ENCODE assay signal across 20 mouse cellular contexts in genomic region chr3:64756145-64756544, GRCm38 (mm10).
A peak's percentile ranks its signal among the peaks of the same experiment; 100 is the strongest.
DNase-seq lines count a peak whose midpoint lies in the region.
"Had no signal": no experiment of that assay in that cellular context is flagged by ENCODE, and none has a peak within 500 bp of the region (broad histone marks: within the 10 kb centered on the region; RNA-seq: fewer than 3 reads in every experiment).

No protein-coding gene starts in this region.

- intact Hi-C loops in left cerebral cortex, postnatal 4 days (cut with DNase I), result no loop called here

- no peaks in the 10 kb centered on the region for H3K4me1 ChIP-seq in heart, embryonic 10.5 days
- H3K4me1 ChIP-seq: forebrain, embryonic 12.5 days; heart, embryonic 12.5 days had no signal

- DNase-seq in left cerebral cortex, adult 11 months (ENCODE audit: low spot score), result peak; percentile 1
- DNase-seq in left cerebral cortex, postnatal 4 days, result no peak
- peak; percentile 77 to 78 for DNase-seq in layer of hippocampus, adult 18-20 months (ENCODE audit: low spot score in 2 of 2)
- peak; percentile 23 to 55 for DNase-seq in left cerebral cortex, adult 18-20 months (ENCODE audit: low spot score in 2 of 2)
- DNase-seq in telencephalon, adult 2 months (ENCODE audit: low read depth, low spot score), result peak; percentile 75
- no peak for DNase-seq in kidney, adult 9 months
- no peak for DNase-seq in heart, embryonic 10.5 days (ENCODE audit: low spot score)
- DNase-seq: adrenal gland, postnatal 36 days; cerebellum, postnatal 25 days; gastrocnemius, postnatal 10 days; heart, postnatal 4 days; kidney, adult 11 months; kidney, postnatal 10 days; liver; lung, adult 2 months; spleen, adult 18-20 months; thymus, adult 2 months had no signal

- H3K27ac ChIP-seq in heart, embryonic 10.5 days, result no peak overlapping the region
- H3K27ac ChIP-seq: forebrain, embryonic 12.5 days; macrophage had no signal

- no peaks in the 10 kb centered on the region for H3K9me3 ChIP-seq in heart, embryonic 10.5 days

- H3K36me3 ChIP-seq in heart, embryonic 10.5 days, result no peaks in the 10 kb centered on the region
- H3K36me3 ChIP-seq: forebrain, embryonic 12.5 days; heart, embryonic 12.5 days had no signal

- H3K27me3 ChIP-seq in heart, embryonic 10.5 days (ENCODE audit: insufficient read depth, poor library complexity, severe bottlenecking), result no peaks in the 10 kb centered on the region
- H3K27me3 ChIP-seq: forebrain, embryonic 12.5 days; heart, embryonic 12.5 days had no signal

- WGBS in heart, embryonic 10.5 days, result 77% methylated on average over 2 of the region's 2 CpGs

- no peak overlapping the region for H3K4me3 ChIP-seq in heart, embryonic 10.5 days
- H3K4me3 ChIP-seq: forebrain, embryonic 12.5 days; heart, embryonic 12.5 days had no signal

Comparison
In these comparisons a context has a peak if more than half of its experiments do, and no peak if none do; other contexts are left out.
1. DNase-seq: peak in left cerebral cortex, adult 11 months (single experiment), layer of hippocampus, adult 18-20 months (2 of 2), left cerebral cortex, adult 18-20 months (2 of 2) and telencephalon, adult 2 months (single experiment); none in left cerebral cortex, postnatal 4 days (single experiment), kidney, adult 9 months (single experiment) and heart, embryonic 10.5 days (single experiment).